Mouse (Mus musculus): ENCODE measurements around the gene Gabrp. TPM values are rescaled to one million over a fixed set of nuclear protein-coding genes. Genes with fewer than 3 reads are reported as not detected.

The Gabrp gene
- polyA plus RNA-seq, 1 experiment: 0.18 TPM

- no peak for TF ChIP-seq CTCF (IDR thresholded peaks at IDR 0.05; ENCODE audit: low read depth, low read length)
- no peak for TF ChIP-seq EP300 (IDR thresholded peaks at IDR 0.05; ENCODE audit: insufficient read depth, low read depth, low read length)
- no peak for TF ChIP-seq POLR2A (IDR thresholded peaks at IDR 0.05; ENCODE audit: insufficient read depth, low read length)
- Histone ChIP-seq H3K36me3 (ENCODE audit: control insufficient read depth, insufficient read depth, low read length, poor library complexity, severe bottlenecking) (no peaks in the 10 kb centered on the region), H3K27me3 (ENCODE audit: control insufficient read depth, insufficient read depth, low read length, poor library complexity, severe bottlenecking) (no peaks in the 10 kb centered on the region), H3K4me1 (ENCODE audit: control insufficient read depth, insufficient read depth, low read length) (no peaks in the 10 kb centered on the region), H3K27ac (ENCODE audit: insufficient read depth, low read length) (no peak overlapping the region), H3K9ac (ENCODE audit: low read depth, poor library complexity, severe bottlenecking) (no peak overlapping the region), H3K4me3 (ENCODE audit: low read depth, low read length) (no peak overlapping the region), H3K9me3 (replicated peaks; ENCODE audit: control insufficient read depth, insufficient read depth, low read length, poor library complexity, severe bottlenecking) (no peaks in the 10 kb centered on the region)
These were observed 8.3 kb downstream of the Gabrp start for GRCm38 (mm10) chr11:33570413-33570812.

GRCm38 (mm10) chr11:33563921-33564320, 14.8 kb downstream of the Gabrp start:
- no peaks in the 10 kb centered on the region for H3K27me3 ChIP-seq (ENCODE audit: control insufficient read depth, insufficient read depth, low read length, poor library complexity, severe bottlenecking)
- H3K4me1 ChIP-seq (ENCODE audit: control insufficient read depth, insufficient read depth, low read length): peaks cover 4% of the 10 kb centered on the region
- H3K27ac ChIP-seq (ENCODE audit: insufficient read depth, low read length): no peak overlapping the region
- no peaks in the 10 kb centered on the region; the same call in 1 of the 2 replicates for H3K36me3 ChIP-seq (ENCODE audit: control insufficient read depth, insufficient read depth, low read length, poor library complexity, severe bottlenecking)
- peaks cover 2% of the 10 kb centered on the region for H3K9me3 ChIP-seq (replicated peaks; ENCODE audit: control insufficient read depth, insufficient read depth, low read length, poor library complexity, severe bottlenecking)
- no peak overlapping the region for H3K9ac ChIP-seq (ENCODE audit: low read depth, poor library complexity, severe bottlenecking)
- TF ChIP-seq CTCF (IDR thresholded peaks at IDR 0.05; ENCODE audit: low read depth, low read length) (no peak), POLR2A (IDR thresholded peaks at IDR 0.05; ENCODE audit: insufficient read depth, low read length) (no peak), EP300 (IDR thresholded peaks at IDR 0.05; ENCODE audit: insufficient read depth, low read depth, low read length) (no peak)
- H3K4me3 ChIP-seq (ENCODE audit: low read depth, low read length): no peak overlapping the region

- H3K27me3 ChIP-seq (ENCODE audit: control insufficient read depth, insufficient read depth, low read length, poor library complexity, severe bottlenecking): no peaks in the 10 kb centered on the region
- no peaks in the 10 kb centered on the region for H3K4me1 ChIP-seq (ENCODE audit: control insufficient read depth, insufficient read depth, low read length)
- no peaks in the 10 kb centered on the region for H3K9me3 ChIP-seq (replicated peaks; ENCODE audit: control insufficient read depth, insufficient read depth, low read length, poor library complexity, severe bottlenecking)
- no peak overlapping the region for H3K27ac ChIP-seq (ENCODE audit: insufficient read depth, low read length)
- H3K36me3 ChIP-seq (ENCODE audit: control insufficient read depth, insufficient read depth, low read length, poor library complexity, severe bottlenecking): no peaks in the 10 kb centered on the region
- TF ChIP-seq CTCF (IDR thresholded peaks at IDR 0.05; ENCODE audit: low read depth, low read length): peak; percentile 30
- no peak for TF ChIP-seq POLR2A (IDR thresholded peaks at IDR 0.05; ENCODE audit: insufficient read depth, low read length)
- TF ChIP-seq EP300 (IDR thresholded peaks at IDR 0.05; ENCODE audit: insufficient read depth, low read depth, low read length): no peak
- no peak overlapping the region for H3K4me3 ChIP-seq (ENCODE audit: low read depth, low read length)
- no peak overlapping the region for H3K9ac ChIP-seq (ENCODE audit: low read depth, poor library complexity, severe bottlenecking)
These were observed 24.6 kb downstream of the Gabrp start for GRCm38 (mm10) chr11:33554123-33554522.

GRCm38 (mm10) chr11:33550861-33551560, 27.7 kb downstream of the Gabrp start:
- no peak overlapping the region for H3K9ac ChIP-seq (ENCODE audit: low read depth, poor library complexity, severe bottlenecking)
- no peaks in the 10 kb centered on the region for H3K27me3 ChIP-seq (ENCODE audit: control insufficient read depth, insufficient read depth, low read length, poor library complexity, severe bottlenecking)
- H3K4me1 ChIP-seq (ENCODE audit: control insufficient read depth, insufficient read depth, low read length): no peaks in the 10 kb centered on the region
- no peak overlapping the region for H3K4me3 ChIP-seq (ENCODE audit: low read depth, low read length)
- peak overlapping the region; percentile 71 for H3K27ac ChIP-seq (ENCODE audit: insufficient read depth, low read length)
- TF ChIP-seq POLR2A (IDR thresholded peaks at IDR 0.05; ENCODE audit: insufficient read depth, low read length): no peak
- TF ChIP-seq EP300 (IDR thresholded peaks at IDR 0.05; ENCODE audit: insufficient read depth, low read depth, low read length): 0 out of 2 replicates have a peak, but pooled peaks have one; percentile 18
- no peaks in the 10 kb centered on the region for H3K9me3 ChIP-seq (replicated peaks; ENCODE audit: control insufficient read depth, insufficient read depth, low read length, poor library complexity, severe bottlenecking)
- 0 out of 2 replicates have a peak, but pooled peaks cover 2% of the 10 kb centered on the region for H3K36me3 ChIP-seq (ENCODE audit: control insufficient read depth, insufficient read depth, low read length, poor library complexity, severe bottlenecking)

DNA sequence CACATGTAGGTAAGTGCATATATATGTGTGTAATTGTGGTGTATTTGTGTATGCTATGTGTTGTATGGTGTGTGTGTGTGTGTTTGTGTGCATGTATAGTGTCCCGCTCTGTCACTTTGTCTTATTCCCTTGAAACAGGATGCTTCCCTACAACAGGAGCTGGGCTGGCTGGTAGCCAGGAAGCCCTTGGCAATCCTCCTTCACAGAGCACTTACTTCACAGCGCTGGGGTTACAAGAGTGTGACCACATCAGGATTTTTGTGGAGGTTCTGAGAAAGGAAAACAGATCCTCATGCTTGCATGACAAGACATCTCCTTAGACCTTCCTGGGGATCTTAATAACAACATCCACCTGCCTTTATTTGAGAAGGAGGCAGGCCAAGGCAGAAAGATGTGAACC, 31.4 kb downstream of the Gabrp start:
- no peak overlapping the region for H3K4me3 ChIP-seq (ENCODE audit: low read depth, low read length)
- H3K9me3 ChIP-seq (replicated peaks; ENCODE audit: control insufficient read depth, insufficient read depth, low read length, poor library complexity, severe bottlenecking): no peaks in the 10 kb centered on the region
- TF ChIP-seq CTCF (IDR thresholded peaks at IDR 0.05; ENCODE audit: low read depth, low read length): no peak
- TF ChIP-seq POLR2A (IDR thresholded peaks at IDR 0.05; ENCODE audit: insufficient read depth, low read length): no peak
- TF ChIP-seq EP300 (IDR thresholded peaks at IDR 0.05; ENCODE audit: insufficient read depth, low read depth, low read length): no peak
- peaks cover 3% of the 10 kb centered on the region for H3K4me1 ChIP-seq (ENCODE audit: control insufficient read depth, insufficient read depth, low read length)
- no peaks in the 10 kb centered on the region for H3K27me3 ChIP-seq (ENCODE audit: control insufficient read depth, insufficient read depth, low read length, poor library complexity, severe bottlenecking)
- no peak overlapping the region for H3K9ac ChIP-seq (ENCODE audit: low read depth, poor library complexity, severe bottlenecking)
- H3K27ac ChIP-seq (ENCODE audit: insufficient read depth, low read length): no peak overlapping the region
- peaks cover 2% of the 10 kb centered on the region; the same call in 1 of the 2 replicates for H3K36me3 ChIP-seq (ENCODE audit: control insufficient read depth, insufficient read depth, low read length, poor library complexity, severe bottlenecking)

- TF ChIP-seq CTCF (IDR thresholded peaks at IDR 0.05; ENCODE audit: low read depth, low read length) (no peak), POLR2A (IDR thresholded peaks at IDR 0.05; ENCODE audit: insufficient read depth, low read length) (no peak), EP300 (IDR thresholded peaks at IDR 0.05; ENCODE audit: insufficient read depth, low read depth, low read length) (no peak)
- H3K27me3 ChIP-seq (ENCODE audit: control insufficient read depth, insufficient read depth, low read length, poor library complexity, severe bottlenecking): no peaks in the 10 kb centered on the region
- H3K4me1 ChIP-seq (ENCODE audit: control insufficient read depth, insufficient read depth, low read length): peaks cover 5% of the 10 kb centered on the region
- H3K4me3 ChIP-seq (ENCODE audit: low read depth, low read length): no peak overlapping the region
- H3K9ac ChIP-seq (ENCODE audit: low read depth, poor library complexity, severe bottlenecking): no peak overlapping the region
- no peaks in the 10 kb centered on the region for H3K9me3 ChIP-seq (replicated peaks; ENCODE audit: control insufficient read depth, insufficient read depth, low read length, poor library complexity, severe bottlenecking)
- H3K36me3 ChIP-seq (ENCODE audit: control insufficient read depth, insufficient read depth, low read length, poor library complexity, severe bottlenecking): peaks cover 16% of the 10 kb centered on the region
- no peak overlapping the region for H3K27ac ChIP-seq (ENCODE audit: insufficient read depth, low read length)
These were observed 33.8 kb downstream of the Gabrp start for GRCm38 (mm10) chr11:33544945-33545344.
